Mouse (Mus musculus): ENCODE results near the gene Ost4. TPM values are rescaled to one million over a fixed set of nuclear protein-coding genes. Genes with fewer than 3 reads are reported as not detected.

Ost4 gene
- polyA plus RNA-seq, 1 experiment from 2014 or later, result 346 TPM

DNA sequence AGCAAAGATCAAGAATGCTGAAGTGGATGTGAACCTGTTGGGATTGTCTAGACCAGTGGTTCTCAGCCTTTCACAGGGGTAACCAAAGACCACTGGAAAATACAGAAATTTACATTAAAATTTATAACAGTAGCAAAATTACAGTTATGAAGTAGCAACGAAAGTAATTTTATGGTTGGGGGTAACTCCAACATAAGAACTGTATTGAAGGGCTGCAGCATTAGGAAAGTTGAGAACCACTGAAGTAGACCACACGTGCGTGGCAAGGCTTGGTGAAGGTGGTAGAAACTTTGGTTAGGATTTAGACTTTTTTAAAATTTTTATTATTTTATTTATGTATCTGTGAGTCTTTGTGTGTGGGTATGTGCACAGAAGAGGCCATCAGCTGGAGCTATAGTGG is 39.9 kb downstream of the Ost4 start, which contains the start of gene Tmem214:
Gene Tmem214, plus strand, starts transcription at position 301 of the 400 bp plus-strand sequence.
- peak within 1 kb of the TSS; percentile 84 for H3K4me2 ChIP-seq (replicated peaks)
- H3K4me3 ChIP-seq, result peak within 1 kb of the TSS; percentile 82; the same call in 1 of the 2 replicates
- H3K9ac ChIP-seq, result no peak within 1 kb of the TSS
- 91% methylated on average over 3 of the region's 3 CpGs for WGBS
- no peaks in the 10 kb centered on the region for H3K9me3 ChIP-seq
- no peak for ATAC-seq (ENCODE audit: insufficient number of reproducible peaks, insufficient read depth, low FRiP score, low TSS enrichment)
- no peaks in the 10 kb centered on the region for H3K27me3 ChIP-seq
- H3K27ac ChIP-seq, result peak within 1 kb of the TSS; percentile 75; the same call in 1 of the 2 replicates
- peaks cover 20% of the 10 kb centered on the region for H3K4me1 ChIP-seq
- peaks cover 24% of the 10 kb centered on the region for H3K36me3 ChIP-seq

- no peak overlapping the region for H3K9ac ChIP-seq
- ATAC-seq (ENCODE audit: insufficient number of reproducible peaks, insufficient read depth, low FRiP score, low TSS enrichment), result no peak
- peaks cover 16% of the 10 kb centered on the region for H3K36me3 ChIP-seq
- no peaks in the 10 kb centered on the region for H3K9me3 ChIP-seq
- H3K4me2 ChIP-seq (replicated peaks), result no peak overlapping the region
- no peaks in the 10 kb centered on the region for H3K27me3 ChIP-seq
- WGBS, result 91% methylated on average over 3 of the region's 3 CpGs
- peaks cover 20% of the 10 kb centered on the region for H3K4me1 ChIP-seq
- no peak overlapping the region for H3K27ac ChIP-seq
- no peak overlapping the region for H3K4me3 ChIP-seq
These were observed 40.7 kb downstream of the Ost4 start for GRCm38 (mm10) chr5:30866871-30867270.

GRCm38 (mm10) chr5:30864322-30864721 is 43.3 kb downstream of the Ost4 start:
- H3K4me1 ChIP-seq, result peaks cover 5% of the 10 kb centered on the region; the same call in 1 of the 2 replicates
- H3K9me3 ChIP-seq, result no peaks in the 10 kb centered on the region
- H3K4me2 ChIP-seq (replicated peaks), result no peak overlapping the region
- ATAC-seq (ENCODE audit: insufficient number of reproducible peaks, insufficient read depth, low FRiP score, low TSS enrichment), result no peak
- H3K4me3 ChIP-seq, result no peak overlapping the region
- no peaks in the 10 kb centered on the region for H3K27me3 ChIP-seq
- WGBS, result 38% methylated on average over 15 of the region's 15 CpGs
- peaks cover 7% of the 10 kb centered on the region for H3K36me3 ChIP-seq
- no peak overlapping the region for H3K9ac ChIP-seq
- H3K27ac ChIP-seq, result no peak overlapping the region

GRCm38 (mm10) chr5:30863852-30864251 is 43.7 kb downstream of the Ost4 start:
- peaks cover 7% of the 10 kb centered on the region for H3K36me3 ChIP-seq
- H3K27me3 ChIP-seq, result no peaks in the 10 kb centered on the region
- WGBS, result 37% methylated on average over 4 of the region's 4 CpGs
- H3K4me1 ChIP-seq, result peaks cover 3% of the 10 kb centered on the region; the same call in 1 of the 2 replicates
- no peaks in the 10 kb centered on the region for H3K9me3 ChIP-seq
- no peak overlapping the region for H3K27ac ChIP-seq
- H3K4me3 ChIP-seq, result no peak overlapping the region
- no peak overlapping the region for H3K4me2 ChIP-seq (replicated peaks)
- H3K9ac ChIP-seq, result no peak overlapping the region
- no peak for ATAC-seq (ENCODE audit: insufficient number of reproducible peaks, insufficient read depth, low FRiP score, low TSS enrichment)

DNA sequence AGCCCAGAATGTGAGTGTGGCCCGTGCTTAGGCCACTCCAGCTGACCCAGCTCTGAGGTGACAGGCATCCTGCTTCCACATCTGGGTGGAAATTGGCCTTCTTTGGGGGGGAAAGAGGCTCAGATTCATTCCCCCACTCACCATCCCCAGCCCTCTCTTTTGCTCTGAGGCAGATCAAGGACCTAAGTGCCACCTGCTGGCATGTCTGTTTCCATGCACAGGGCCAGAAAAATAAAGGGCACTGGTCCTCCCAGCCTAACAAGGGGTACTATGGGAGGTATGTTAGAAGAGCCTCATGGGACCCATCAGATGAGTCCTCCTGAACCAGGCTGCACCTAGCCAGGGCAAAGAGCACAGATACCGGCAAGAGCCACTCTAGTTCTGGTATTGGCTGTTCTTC is 51.5 kb downstream of the Ost4 start:
- H3K27me3 ChIP-seq, result no peaks in the 10 kb centered on the region
- no peak overlapping the region for H3K9ac ChIP-seq
- no peak for ATAC-seq (ENCODE audit: insufficient number of reproducible peaks, insufficient read depth, low FRiP score, low TSS enrichment)
- H3K4me3 ChIP-seq, result no peak overlapping the region
- WGBS, result 71% methylated on average over 2 of the region's 2 CpGs
- H3K4me2 ChIP-seq (replicated peaks), result no peak overlapping the region
- H3K4me1 ChIP-seq, result no peaks in the 10 kb centered on the region
- H3K9me3 ChIP-seq, result no peaks in the 10 kb centered on the region
- no peak overlapping the region for H3K27ac ChIP-seq
- no peaks in the 10 kb centered on the region for H3K36me3 ChIP-seq

Other genes with a start within 250 kb of the Ost4 start
- 349 and 350 TPM in 2 replicates for gene Cenpa, start 241.0 kb downstream of the Ost4 start, polyA plus RNA-seq (2016; fragmentation: Nextera tagmentation; extraction: Ambion mirVana)
- 16.3 and 18.2 TPM in 2 replicates for gene Dpysl5, start 196.2 kb downstream of the Ost4 start, polyA plus RNA-seq (2016; fragmentation: Nextera tagmentation; extraction: Ambion mirVana)
- 28.8 and 29.3 TPM in 2 replicates for gene Mapre3, start 93.1 kb downstream of the Ost4 start, polyA plus RNA-seq (2016; fragmentation: Nextera tagmentation; extraction: Ambion mirVana)
- gene Tmem214, start 39.8 kb downstream of the Ost4 start, polyA plus RNA-seq (2016; fragmentation: Nextera tagmentation; extraction: Ambion mirVana), result 78.5 and 85.9 TPM in 2 replicates
- gene Agbl5, start 19.1 kb downstream of the Ost4 start, polyA plus RNA-seq (2016; fragmentation: Nextera tagmentation; extraction: Ambion mirVana), result 31.9 and 34.1 TPM in 2 replicates
- gene Emilin1, start 5.6 kb upstream of the Ost4 start, polyA plus RNA-seq (2016; fragmentation: Nextera tagmentation; extraction: Ambion mirVana), result 248 and 252 TPM in 2 replicates
- 13.7 and 14.2 TPM in 2 replicates for gene Khk, start 13.6 kb upstream of the Ost4 start, polyA plus RNA-seq (2016; fragmentation: Nextera tagmentation; extraction: Ambion mirVana)
- 4.5 and 5.7 TPM in 2 replicates for gene Cgref1, start 37.8 kb upstream of the Ost4 start, polyA plus RNA-seq (2016; fragmentation: Nextera tagmentation; extraction: Ambion mirVana)
- gene Preb, start 52.6 kb upstream of the Ost4 start, polyA plus RNA-seq (2016; fragmentation: Nextera tagmentation; extraction: Ambion mirVana), result 129 and 133 TPM in 2 replicates
- gene Tcf23, start 60.9 kb upstream of the Ost4 start, polyA plus RNA-seq (2016; fragmentation: Nextera tagmentation; extraction: Ambion mirVana), result not detected in 2 replicates
- gene Atraid, start 140.5 kb upstream of the Ost4 start, polyA plus RNA-seq (2016; fragmentation: Nextera tagmentation; extraction: Ambion mirVana), result 117 and 118 TPM in 2 replicates
- gene Slc5a6, start 141.1 kb upstream of the Ost4 start, polyA plus RNA-seq (2016; fragmentation: Nextera tagmentation; extraction: Ambion mirVana), result 11.8 and 12.4 TPM in 2 replicates
- 40.6 and 41.0 TPM in 2 replicates for gene Cad, start 147.0 kb upstream of the Ost4 start, polyA plus RNA-seq (2016; fragmentation: Nextera tagmentation; extraction: Ambion mirVana)
- gene Dnajc5g, start 198.5 kb upstream of the Ost4 start, polyA plus RNA-seq (2016; fragmentation: Nextera tagmentation; extraction: Ambion mirVana), result not detected in 2 replicates
- gene Slc30a3, start 200.4 kb upstream of the Ost4 start, polyA plus RNA-seq (2016; fragmentation: Nextera tagmentation; extraction: Ambion mirVana), result 0.22 and 0.52 TPM in 2 replicates
- gene Trim54, start 208.9 kb upstream of the Ost4 start, polyA plus RNA-seq (2016; fragmentation: Nextera tagmentation; extraction: Ambion mirVana), result 1.4 and 1.7 TPM in 2 replicates
- gene Ucn, start 231.0 kb upstream of the Ost4 start, polyA plus RNA-seq (2016; fragmentation: Nextera tagmentation; extraction: Ambion mirVana), result not detected in 2 replicates
- gene Mpv17, start 246.5 kb upstream of the Ost4 start, polyA plus RNA-seq (2016; fragmentation: Nextera tagmentation; extraction: Ambion mirVana), result 64.8 and 72.0 TPM in 2 replicates

Data from embryonic facial prominence, embryonic 12.5 days (tissue).